Mouse (Mus musculus) lung, postnatal 0 days (tissue): ENCODE data around the gene Fem1b.

ENCODE experiments used
- CTCF ChIP-seq: IDR thresholded peaks from 2 replicates; pipeline ENCODE4 v1.5.1; 2016; ENCODE audit warnings: antibody characterized with exemption, mild to moderate bottlenecking
- EP300 ChIP-seq: IDR thresholded peaks from 2 replicates; pipeline ENCODE4 v1.6.1; 2016; ENCODE audit warnings: antibody characterized with exemption, mild to moderate bottlenecking, control low read depth

DNA sequence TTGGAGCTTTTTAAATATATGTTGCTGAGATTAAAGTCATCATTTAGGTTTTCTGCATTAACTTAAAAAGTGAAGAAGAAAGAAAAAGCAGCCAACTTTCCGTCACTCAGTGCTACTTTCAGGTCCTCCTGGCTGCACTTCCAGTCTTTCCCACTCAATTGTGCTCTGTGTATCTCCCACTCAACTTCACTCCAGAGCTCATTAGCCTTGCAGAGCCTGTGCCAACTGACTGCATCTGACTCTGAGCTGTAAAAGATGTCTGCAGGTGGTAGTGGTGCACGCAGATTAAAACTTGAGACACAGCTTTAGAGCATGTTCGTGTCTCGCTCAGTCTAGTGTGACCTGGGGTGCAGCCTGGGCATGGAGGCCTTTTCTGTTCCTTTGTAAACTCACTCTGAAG lies 53.4 kb downstream of the Fem1b start:
- TF ChIP-seq CTCF (no peak), EP300 (no peak)
